Mouse (Mus musculus) liver, postnatal 0 days (tissue): ENCODE data around the gene Mapk10. TPM values are rescaled to one million over a fixed set of nuclear protein-coding genes. Genes with fewer than 3 reads are reported as not detected.

Source experiments
- ATAC-seq: fragments of 200-750 bp; cut with Nextera tagmentation; 2 replicates; pipeline ENCODE4 v1.8.0; 2017; ENCODE audit warnings: mild to moderate bottlenecking, moderate library complexity
- DNase-seq: peaks from one replicate; pipeline ENCODE4 v3.0.0-alpha.2; 2016
- H3K27ac ChIP-seq: fragments of 300-500 bp; sonication (generic); 2 replicates; pipeline ENCODE4 v1.5.1; 2014; ENCODE audit warnings: antibody characterized with exemption, moderate library complexity, mild to moderate bottlenecking, low read depth
- H3K27me3 ChIP-seq: fragments of 300-500 bp; sonication (generic); 2 replicates; pipeline ENCODE4 v1.6.1; 2014; ENCODE audit warnings: low read length, control low read depth, mixed read lengths; ENCODE audit not compliant: insufficient read depth
- H3K36me3 ChIP-seq: fragments of 300-500 bp; sonication (generic); replicated peaks from 2 replicates; pipeline ENCODE4 v1.6.1; 2014; ENCODE audit warnings: mild to moderate bottlenecking, control low read depth, low read length, moderate library complexity, mixed read lengths; ENCODE audit not compliant: insufficient read depth
- H3K4me1 ChIP-seq: fragments of 300-500 bp; sonication (generic); 2 replicates; pipeline ENCODE4 v1.6.1; 2014; ENCODE audit warnings: antibody characterized with exemption, mild to moderate bottlenecking, control low read depth; ENCODE audit not compliant: insufficient read depth
- H3K4me2 ChIP-seq: fragments of 300-500 bp; sonication (generic); 2 replicates; pipeline ENCODE4 v1.6.1; 2014; ENCODE audit warnings: low read depth, mild to moderate bottlenecking, low read length, moderate library complexity, mixed read lengths
- H3K4me3 ChIP-seq: fragments of 300-500 bp; sonication (generic); 2 replicates; pipeline ENCODE4 v1.5.1; 2014; ENCODE audit warnings: low read depth, low read length
- H3K9ac ChIP-seq: fragments of 300-500 bp; sonication (generic); replicated peaks from 2 replicates; pipeline ENCODE4 v1.6.1; 2014; ENCODE audit warnings: mild to moderate bottlenecking, moderate library complexity
- H3K9me3 ChIP-seq: fragments of 300-500 bp; sonication (generic); 2 replicates; pipeline ENCODE4 v1.6.1; 2016; ENCODE audit warnings: mild to moderate bottlenecking, control low read depth, low read length, mixed read lengths
- CTCF ChIP-seq: sonication (generic); IDR thresholded peaks from 2 replicates; pipeline ENCODE4 v1.5.1; 2016; ENCODE audit warnings: antibody characterized with exemption, low read depth
- EP300 ChIP-seq: IDR thresholded peaks from 2 replicates; pipeline ENCODE4 v1.6.1; 2016; ENCODE audit warnings: antibody characterized with exemption, low read depth, mild to moderate bottlenecking
- WGBS: fragments of 180-500 bp; shearing (Covaris S2); extraction: QIAGEN DNeasy Blood & Tissue Kit; methylation state at CpG from one replicate; pipeline ENCODE4 v1.1.7; 2014; ENCODE audit not compliant: insufficient replicate concordance; 5-methylcytosine and 5-hydroxymethylcytosine counted together
- polyA plus RNA-seq: library from polyadenylated mRNA; unstranded; fragments of >200 nt; fragmentation: Nextera tagmentation; extraction: Ambion mirVana; gene quantifications from 2 replicates; pipeline ENCODE4 v1.2.1, GENCODE M21; 2015

Gene Mapk10
- polyA plus RNA-seq, 1 experiment from 2014 or later: not detected

- TF ChIP-seq CTCF (no peak), EP300 (no peak)
Measured at GRCm38 (mm10) chr5:103221997-103222396, 10.9 kb upstream of the Mapk10 start.

GRCm38 (mm10) chr5:103210644-103211043 lies 490 bp downstream of the Mapk10 start:
- Histone ChIP-seq H3K27me3 (no peaks in the 10 kb centered on the region), H3K36me3 (no peaks in the 10 kb centered on the region), H3K27ac (no peak overlapping the region), H3K9ac (no peak overlapping the region), H3K4me2 (no peak overlapping the region), H3K9me3 (no peaks in the 10 kb centered on the region), H3K4me1 (no peaks in the 10 kb centered on the region), H3K4me3 (no peak overlapping the region)
- ATAC-seq: no peak
- no peak for DNase-seq
- WGBS: 44% methylated on average over 6 of the region's 6 CpGs
- TF ChIP-seq EP300 (no peak), CTCF (no peak)

More at GRCm38 (mm10) chr5:103221997-103222396, 10.9 kb upstream of the Mapk10 start:
- Histone ChIP-seq H3K27me3 (no peaks in the 10 kb centered on the region), H3K27ac (no peak overlapping the region), H3K9ac (no peak overlapping the region), H3K4me3 (no peak overlapping the region), H3K36me3 (no peaks in the 10 kb centered on the region), H3K9me3 (no peaks in the 10 kb centered on the region), H3K4me2 (no peak overlapping the region), H3K4me1 (no peaks in the 10 kb centered on the region)
- WGBS: 44% methylated on average over 2 of the region's 2 CpGs
- no peak for DNase-seq
- ATAC-seq: no peak

GRCm38 (mm10) chr5:103210018-103210417 lies 1.1 kb downstream of the Mapk10 start:
- H3K4me1 ChIP-seq: no peaks in the 10 kb centered on the region
- no peak overlapping the region for H3K9ac ChIP-seq
- 64% methylated on average over 3 of the region's 3 CpGs for WGBS
- H3K4me2 ChIP-seq: no peak overlapping the region
- no peaks in the 10 kb centered on the region for H3K27me3 ChIP-seq
- no peak overlapping the region for H3K27ac ChIP-seq
- no peaks in the 10 kb centered on the region for H3K9me3 ChIP-seq
- H3K4me3 ChIP-seq: no peak overlapping the region
- ATAC-seq (no peak), DNase-seq (no peak)
- H3K36me3 ChIP-seq: no peaks in the 10 kb centered on the region
- no peak for TF ChIP-seq EP300
- TF ChIP-seq CTCF: no peak

GRCm38 (mm10) chr5:103209486-103209885 lies 1.6 kb downstream of the Mapk10 start:
- no peaks in the 10 kb centered on the region for H3K27me3 ChIP-seq
- H3K36me3 ChIP-seq: no peaks in the 10 kb centered on the region
- no peak overlapping the region for H3K4me3 ChIP-seq
- 59% methylated on average over 6 of the region's 6 CpGs for WGBS
- H3K4me2 ChIP-seq: no peak overlapping the region
- no peaks in the 10 kb centered on the region for H3K4me1 ChIP-seq
- TF ChIP-seq CTCF (no peak), EP300 (no peak)
- H3K9ac ChIP-seq: no peak overlapping the region
- DNase-seq (no peak), ATAC-seq (no peak)
- H3K27ac ChIP-seq: no peak overlapping the region
- no peaks in the 10 kb centered on the region for H3K9me3 ChIP-seq

GRCm38 (mm10) chr5:103208869-103209268 lies 2.3 kb downstream of the Mapk10 start:
- no peak for TF ChIP-seq CTCF
- Histone ChIP-seq H3K36me3 (no peaks in the 10 kb centered on the region), H3K9me3 (no peaks in the 10 kb centered on the region), H3K9ac (no peak overlapping the region), H3K27me3 (no peaks in the 10 kb centered on the region), H3K4me3 (no peak overlapping the region), H3K4me2 (no peak overlapping the region), H3K4me1 (no peaks in the 10 kb centered on the region), H3K27ac (no peak overlapping the region)
- ATAC-seq: no peak
- DNase-seq: no peak
- 46% methylated on average over 8 of the region's 8 CpGs for WGBS

- H3K27ac ChIP-seq: no peak overlapping the region
- WGBS: 63% methylated on average over 10 of the region's 10 CpGs
- H3K27me3 ChIP-seq: no peaks in the 10 kb centered on the region
- no peak overlapping the region for H3K4me2 ChIP-seq
- H3K4me1 ChIP-seq: no peaks in the 10 kb centered on the region
- H3K36me3 ChIP-seq: no peaks in the 10 kb centered on the region
- H3K9me3 ChIP-seq: no peaks in the 10 kb centered on the region
- H3K9ac ChIP-seq: no peak overlapping the region
- ATAC-seq (no peak), DNase-seq (no peak)
- TF ChIP-seq EP300 (no peak), CTCF (no peak)
- no peak overlapping the region for H3K4me3 ChIP-seq
Measured at GRCm38 (mm10) chr5:103208021-103208511, 3.1 kb downstream of the Mapk10 start.
